Comparison of ENCODE assay signal across 16 mouse cellular contexts in the genomic region with DNA sequence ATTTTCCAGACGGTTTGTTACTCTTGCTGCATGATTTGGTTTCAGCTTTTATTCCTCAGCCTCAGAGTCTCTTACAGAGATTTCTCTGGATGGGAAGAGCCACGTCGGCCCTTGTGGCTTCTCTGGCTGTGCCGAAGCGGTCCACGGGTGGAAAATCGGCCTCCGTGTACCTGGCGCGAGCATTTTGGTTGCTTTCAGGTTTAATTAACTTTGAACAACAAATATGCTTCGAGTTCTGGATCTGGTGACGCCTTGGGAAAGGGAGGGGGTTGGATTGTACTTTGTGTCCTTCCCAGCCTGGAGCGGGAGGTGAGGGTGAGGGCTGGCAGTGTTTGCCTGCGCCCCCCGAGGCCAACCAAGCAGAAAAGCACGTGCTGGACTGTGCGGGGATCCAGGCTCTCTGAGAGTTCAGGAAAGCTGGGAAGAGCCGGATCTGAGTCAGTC. TPM values are rescaled to one million over a fixed set of nuclear protein-coding genes. Genes with fewer than 3 reads are reported as not detected.
A peak's percentile ranks its signal among the peaks of the same experiment; 100 is the strongest.
DNase-seq lines count a peak whose midpoint lies in the region; ATAC-seq lines count a peak whose summit lies in the region.
"Had no signal": no experiment of that assay in that cellular context is flagged by ENCODE, and none has a peak within 500 bp of the region (broad histone marks: within the 10 kb centered on the region; RNA-seq: fewer than 3 reads in every experiment).

No protein-coding gene starts in this region.

- H3K4me2 ChIP-seq in neural tube, embryonic 12.5 days (replicated peaks), result peak overlapping the region; percentile 52; the same call in 1 of the 2 replicates
- H3K4me2 ChIP-seq: embryonic facial prominence, embryonic 15.5 days had no signal

- peaks cover 100% of the 10 kb centered on the region for H3K27me3 ChIP-seq in embryonic facial prominence, embryonic 10.5 days (replicated peaks; ENCODE audit: low read depth, poor library complexity, severe bottlenecking)
- peaks cover 92% of the 10 kb centered on the region for H3K27me3 ChIP-seq in neural tube, embryonic 12.5 days (replicated peaks)

- ATAC-seq in neural tube, embryonic 12.5 days (ENCODE audit: low FRiP score, low read depth), result no peak

- no peak overlapping the region for H3K9ac ChIP-seq in neural tube, embryonic 12.5 days
- H3K9ac ChIP-seq: embryonic facial prominence, embryonic 15.5 days; heart, embryonic 13.5 days had no signal

- under 1% methylated on average over 18 of the region's 18 CpGs for WGBS in embryonic facial prominence, embryonic 10.5 days
- WGBS in neural tube, embryonic 12.5 days, result under 1% methylated on average over 18 of the region's 18 CpGs

- peaks cover 32% of the 10 kb centered on the region for H3K4me1 ChIP-seq in embryonic facial prominence, embryonic 10.5 days
- H3K4me1 ChIP-seq in neural tube, embryonic 12.5 days, result peaks cover 19% of the 10 kb centered on the region

- H3K27ac ChIP-seq in embryonic facial prominence, embryonic 10.5 days (replicated peaks), result no peak overlapping the region
- no peak overlapping the region for H3K27ac ChIP-seq in neural tube, embryonic 12.5 days
- H3K27ac ChIP-seq: embryonic facial prominence, embryonic 15.5 days; heart, embryonic 13.5 days; layer of hippocampus, adult 2 months; stomach, postnatal 0 days had no signal

- no peak overlapping the region for H3K4me3 ChIP-seq in embryonic facial prominence, embryonic 10.5 days
- H3K4me3 ChIP-seq in neural tube, embryonic 12.5 days, result no peak overlapping the region
- H3K4me3 ChIP-seq: embryonic facial prominence, embryonic 15.5 days; layer of hippocampus, adult 2 months had no signal

- intact Hi-C loops in left cerebral cortex, postnatal 4 days (cut with DNase I), result loop anchor here (10.0 kb wide), 1 partner anchor 537 kb away; a partner anchor contains a TSS

- H3K36me3 ChIP-seq in embryonic facial prominence, embryonic 10.5 days (replicated peaks), result no peaks in the 10 kb centered on the region
- H3K36me3 ChIP-seq in neural tube, embryonic 12.5 days, result no peaks in the 10 kb centered on the region
- H3K36me3 ChIP-seq: embryonic facial prominence, embryonic 15.5 days; heart, embryonic 13.5 days had no signal

- H3K9me3 ChIP-seq in embryonic facial prominence, embryonic 10.5 days, result no peaks in the 10 kb centered on the region
- no peaks in the 10 kb centered on the region for H3K9me3 ChIP-seq in neural tube, embryonic 12.5 days
- H3K9me3 ChIP-seq: embryonic facial prominence, embryonic 15.5 days; heart, embryonic 13.5 days had no signal

- peak; percentile 83 for DNase-seq in left cerebral cortex, postnatal 4 days
- no peak for DNase-seq in left cerebral cortex, adult 8-10 months (ENCODE audit: low spot score in 2 of 2)
- peak; percentile 57 for DNase-seq in embryonic facial prominence, embryonic 10.5 days (ENCODE audit: low spot score)
- DNase-seq in forelimb bud, embryonic 11.5 days (ENCODE audit: low read depth, low spot score), result peak; percentile 10
- no peak for DNase-seq in spleen, postnatal 10 days (ENCODE audit: low spot score in 2 of 2)
- no peak for DNase-seq in thymus, postnatal 10 days (ENCODE audit: low spot score in 2 of 2)
- DNase-seq in adrenal gland, postnatal 4 days (ENCODE audit: low spot score in 2 of 2), result no peak
- DNase-seq: kidney, adult 11 months; liver had no signal

RNA-seq across cellular contexts. Expression of a gene that starts 7.1 kb away (rescaled TPM):
- total RNA-seq in left cerebral cortex, postnatal 4 days (2021), result 10 to 100 TPM; 11.5 to 13.9 TPM
- 10 to 100 TPM in 3 of 4 experiments, 1 to 10 TPM in 1; 9.3 to 12.0 (median 11.3) TPM for total RNA-seq in left cerebral cortex, adult 8-10 months (2022)
- polyA plus RNA-seq in embryonic facial prominence, embryonic 10.5 days (2016; fragmentation: Nextera tagmentation; extraction: Ambion mirVana), result 13.0 and 22.3 TPM in 2 replicates
- 23.8 and 25.7 TPM in 2 replicates for polyA plus RNA-seq in neural tube, embryonic 12.5 days (2016; fragmentation: Nextera tagmentation; extraction: Ambion mirVana)
- total RNA-seq in adrenal gland, postnatal 4 days (2021), result 1 to 10 TPM; 1.1 to 4.5 TPM
- total RNA-seq: gastrocnemius, adult 18-20 months had no signal
- polyA plus RNA-seq: lung, embryonic 16.5 days had no signal

Comparison
In these comparisons a context has a peak if more than half of its experiments do, and no peak if none do; other contexts are left out.
1. DNase-seq: peak in left cerebral cortex, postnatal 4 days (single experiment), embryonic facial prominence, embryonic 10.5 days (single experiment) and forelimb bud, embryonic 11.5 days (single experiment); none in left cerebral cortex, adult 8-10 months (0 of 2), spleen, postnatal 10 days (0 of 2), thymus, postnatal 10 days (0 of 2) and adrenal gland, postnatal 4 days (0 of 2).